Mouse (Mus musculus) kidney, postnatal 14 days (tissue): ENCODE data around the gene Sox18.

Experiments
- DNase-seq: peaks from one replicate; pipeline ENCODE4 v3.0.0; 2022; ENCODE audit warnings: mixed read lengths

Sox18 gene

DNA sequence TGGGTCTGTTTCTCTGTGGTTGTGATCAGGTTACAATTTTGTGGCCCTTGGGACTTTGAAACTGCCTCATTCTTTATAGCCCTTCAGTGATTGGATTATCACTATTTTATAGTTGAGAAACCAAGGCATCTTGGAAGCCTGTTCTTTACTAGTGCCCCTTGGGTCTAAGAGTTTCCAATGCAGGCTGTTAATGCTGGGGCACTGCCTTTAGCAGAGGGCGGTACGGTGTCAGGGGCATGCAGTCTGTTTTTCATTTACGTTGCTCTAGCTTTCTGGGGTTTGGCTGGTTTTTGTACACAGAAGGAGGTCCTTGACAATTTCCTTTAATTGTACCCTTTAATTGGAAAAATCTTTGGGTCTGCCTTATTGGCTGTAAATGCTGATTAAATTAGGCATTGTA is 25.8 kb downstream of the Sox18 start:
- no peak for DNase-seq

DNA sequence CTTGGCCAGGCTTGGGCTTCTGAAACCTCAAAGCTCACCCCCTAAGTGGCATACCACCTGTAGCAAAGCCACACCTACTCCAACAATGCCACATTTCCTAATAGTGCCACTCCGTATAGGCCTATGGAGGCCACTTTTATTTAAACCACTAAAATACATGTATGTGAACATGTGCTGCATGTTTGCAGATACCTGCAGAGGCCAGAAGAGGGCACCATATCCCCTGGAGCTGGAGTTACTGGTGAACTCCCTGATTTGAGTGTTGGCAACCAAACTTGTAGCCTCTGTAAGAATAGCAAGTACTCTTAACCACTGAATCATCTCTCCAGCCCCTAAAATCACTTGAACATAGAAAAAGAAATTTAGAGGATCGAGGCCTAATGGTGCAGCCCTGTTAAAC is 27.1 kb downstream of the Sox18 start:
- DNase-seq = peak; percentile 52

DNA sequence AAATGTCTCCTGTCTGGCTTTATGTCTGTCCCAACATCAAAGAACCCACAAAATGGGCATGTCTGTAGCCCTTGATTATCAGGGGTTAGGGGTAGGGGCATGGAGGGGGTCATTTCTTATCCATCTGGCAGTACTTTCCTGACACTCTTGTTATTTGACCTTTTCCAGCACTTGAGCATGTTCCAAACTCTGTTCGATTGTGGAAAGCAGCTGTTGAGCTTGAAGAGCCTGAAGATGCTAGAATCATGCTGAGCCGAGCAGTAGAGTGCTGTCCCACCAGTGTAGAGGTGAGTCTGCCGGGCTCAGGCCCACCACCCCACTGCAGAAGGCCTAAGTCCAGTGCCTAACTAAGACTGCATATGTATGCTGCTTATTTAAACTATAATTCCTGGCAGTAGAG is 35.6 kb downstream of the Sox18 start:
- no peak for DNase-seq

DNA sequence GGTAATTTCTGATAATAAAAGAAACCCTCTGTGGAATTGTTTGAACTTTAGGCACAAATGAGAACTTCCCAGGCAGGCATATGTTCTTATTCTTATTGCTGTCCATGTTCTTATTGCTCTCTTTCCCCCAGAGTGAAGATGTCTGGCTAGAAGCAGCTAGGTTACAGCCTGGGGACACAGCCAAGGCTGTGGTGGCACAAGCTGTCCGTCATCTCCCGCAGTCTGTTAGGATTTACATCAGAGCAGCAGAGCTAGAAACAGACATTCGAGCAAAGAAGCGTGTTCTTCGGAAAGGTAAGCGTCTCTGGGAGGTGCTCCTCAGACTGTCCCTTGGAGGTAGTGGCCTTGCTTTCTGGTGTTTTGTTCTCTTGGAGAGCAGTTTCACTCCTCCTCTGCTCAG is 38.8 kb downstream of the Sox18 start:
- no peak for DNase-seq

DNA sequence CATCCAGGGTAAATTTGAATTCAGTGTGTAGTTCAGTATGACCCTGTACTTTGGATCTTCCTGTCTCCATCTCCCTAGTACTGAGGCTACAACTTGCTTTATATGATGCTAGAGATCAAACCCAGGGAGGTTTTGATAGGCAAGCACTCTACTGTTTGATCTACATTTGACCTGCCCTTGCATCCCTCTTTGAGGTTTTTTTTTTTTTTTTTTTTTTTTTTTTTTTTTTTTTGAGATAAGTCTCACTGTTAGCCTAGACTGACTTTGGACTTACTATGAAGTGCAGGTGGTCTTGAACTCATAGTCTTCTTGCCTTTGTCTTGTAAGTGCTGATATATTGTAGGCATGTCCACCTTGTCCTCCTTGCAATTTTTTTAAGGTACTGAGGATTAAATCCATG is 43.0 kb downstream of the Sox18 start:
- no peak for DNase-seq

DNA sequence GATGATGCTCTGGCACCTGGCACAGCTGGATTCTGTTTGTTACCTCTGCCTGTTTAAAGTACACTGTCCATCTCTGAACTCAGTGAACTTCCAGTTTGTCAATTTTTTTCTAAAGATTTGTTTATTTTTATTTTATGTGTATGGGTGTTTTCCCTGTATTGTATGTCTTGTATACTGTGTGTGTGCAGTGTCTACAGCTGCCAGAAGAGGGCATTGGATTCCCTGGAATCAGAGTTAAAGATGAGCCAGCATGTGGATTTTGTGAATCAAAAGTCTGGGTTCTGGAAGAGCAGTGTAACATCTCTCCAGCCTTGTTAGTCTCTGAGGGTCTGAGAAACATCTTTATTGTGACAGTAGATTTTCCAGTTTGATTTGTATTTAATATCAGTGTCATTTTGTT is 48.0 kb downstream of the Sox18 start:
- peak; percentile 43 for DNase-seq
